Comparison of ENCODE assay signal across 26 mouse cellular contexts in the genomic region with DNA sequence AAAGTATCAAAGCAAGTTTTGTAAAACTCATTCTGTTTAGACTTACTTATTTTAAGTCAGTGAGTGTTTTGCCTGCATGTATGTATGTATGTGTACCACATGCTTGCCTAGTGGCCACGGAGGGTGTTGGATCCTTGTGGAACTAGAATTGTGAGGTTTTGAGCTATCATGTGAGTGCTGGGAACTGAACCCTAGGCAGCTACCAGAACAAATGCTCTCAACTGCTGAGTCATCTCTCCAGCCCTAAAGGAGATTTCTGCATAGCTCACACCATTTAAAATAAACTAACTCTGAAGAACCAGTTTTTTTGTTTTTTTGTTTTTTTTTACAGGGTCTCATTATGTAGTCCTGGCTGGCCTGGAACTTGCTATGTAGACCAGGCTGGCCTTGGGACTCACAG. TPM values are rescaled to one million over a fixed set of nuclear protein-coding genes. Genes with fewer than 3 reads are reported as not detected.
"Had no signal": no experiment of that assay in that cellular context is flagged by ENCODE, and none has a peak within 500 bp of the region (broad histone marks: within the 10 kb centered on the region; RNA-seq: fewer than 3 reads in every experiment).

No protein-coding gene starts in this region.

- ATAC-seq: liver, embryonic 12.5 days had no signal

- H3K4me2 ChIP-seq: limb, embryonic 13.5 days; liver, embryonic 12.5 days; liver, embryonic 15.5 days; lung, embryonic 15.5 days; neural tube, embryonic 12.5 days; neural tube, embryonic 15.5 days had no signal

- H3K27me3 ChIP-seq: lung, embryonic 15.5 days; neural tube, embryonic 12.5 days; neural tube, embryonic 15.5 days had no signal

- H3K4me3 ChIP-seq: layer of hippocampus, adult 2 months; limb, embryonic 10.5 days; limb, embryonic 13.5 days; liver, embryonic 12.5 days; liver, embryonic 15.5 days; lung, embryonic 15.5 days; megakaryocyte, embryonic 14.5 days; midbrain, embryonic 10.5 days; neural tube, embryonic 12.5 days; neural tube, embryonic 15.5 days had no signal

- H3K9ac ChIP-seq: limb, embryonic 13.5 days; liver, embryonic 12.5 days; liver, embryonic 15.5 days; lung, embryonic 15.5 days; neural tube, embryonic 12.5 days; neural tube, embryonic 15.5 days had no signal

- H3K9me3 ChIP-seq: limb, embryonic 10.5 days; limb, embryonic 13.5 days; liver, embryonic 12.5 days; liver, embryonic 15.5 days; lung, embryonic 15.5 days; megakaryocyte, embryonic 14.5 days; midbrain, embryonic 10.5 days; neural tube, embryonic 12.5 days; neural tube, embryonic 15.5 days had no signal

- H3K36me3 ChIP-seq: limb, embryonic 10.5 days; limb, embryonic 13.5 days; liver, embryonic 12.5 days; liver, embryonic 15.5 days; lung, embryonic 15.5 days; midbrain, embryonic 10.5 days; neural tube, embryonic 12.5 days; neural tube, embryonic 15.5 days had no signal

- H3K27ac ChIP-seq: kidney, postnatal 0 days; layer of hippocampus, adult 2 months; limb, embryonic 10.5 days; limb, embryonic 13.5 days; liver, embryonic 12.5 days; liver, embryonic 15.5 days; lung, embryonic 15.5 days; midbrain, embryonic 10.5 days; neural tube, embryonic 12.5 days; neural tube, embryonic 15.5 days had no signal

- DNase-seq: kidney, postnatal 25 days; layer of hippocampus, adult 9-11 months; liver; lung, adult 18-20 months; lung, postnatal 10 days; lung, postnatal 36 days; midbrain, embryonic 14.5 days; right cerebral cortex, adult 18-20 months; right cerebral cortex, postnatal 14 days; right cerebral cortex, postnatal 4 days; thymus, adult 18-20 months; thymus, postnatal 14 days; thymus, postnatal 4 days had no signal

- H3K4me1 ChIP-seq: limb, embryonic 10.5 days; limb, embryonic 13.5 days; liver, embryonic 12.5 days; liver, embryonic 15.5 days; lung, embryonic 15.5 days; midbrain, embryonic 10.5 days; neural tube, embryonic 12.5 days; neural tube, embryonic 15.5 days had no signal

RNA-seq across cellular contexts. Expression of a gene that starts 11.4 kb away (rescaled TPM):
- total RNA-seq: left cerebral cortex, postnatal 25 days had no signal
- polyA plus RNA-seq: large intestine, adult 2 months had no signal
